Mouse (Mus musculus) spleen, adult 2 months (tissue): ENCODE measurements around the gene Eaf2. TPM values are rescaled to one million over a fixed set of nuclear protein-coding genes. Genes with fewer than 3 reads are reported as not detected.

Source experiments
- DNase-seq, 2 experiments: peaks; one replicate each; pipeline versions ENCODE4 v3.0.0 to v3.0.0-alpha.2; 2012 to 2021; ENCODE audit warnings: low spot score in 2 of 2, low read depth in 1 of 2
- H3K27ac ChIP-seq: fragments of 200-500 bp; 2 replicates; pipeline ENCODE4 v1.5.1; 2012; ENCODE audit warnings: low read length, inconsistent platforms; ENCODE audit not compliant: insufficient read depth
- H3K27me3 ChIP-seq: fragments of 200-500 bp; 2 replicates; pipeline ENCODE4 v1.6.1; 2012; ENCODE audit warnings: mild to moderate bottlenecking, moderate library complexity, low read length, inconsistent platforms; ENCODE audit not compliant: control insufficient read depth, insufficient read depth
- H3K36me3 ChIP-seq: fragments of 200-500 bp; 2 replicates; pipeline ENCODE4 v1.6.1; 2012; ENCODE audit warnings: mild to moderate bottlenecking, low read length, inconsistent platforms; ENCODE audit not compliant: control insufficient read depth, insufficient read depth
- H3K4me1 ChIP-seq: fragments of 200-500 bp; 2 replicates; pipeline ENCODE4 v1.6.1; 2011; ENCODE audit warnings: inconsistent platforms; ENCODE audit not compliant: control insufficient read depth, insufficient read depth, insufficient read length
- H3K4me3 ChIP-seq: fragments of 200-500 bp; 2 replicates; pipeline ENCODE4 v1.5.1; 2011; ENCODE audit warnings: mild to moderate bottlenecking, inconsistent platforms; ENCODE audit not compliant: insufficient read depth, insufficient read length; ENCODE audit errors: extremely low read depth
- CTCF ChIP-seq: fragments of 200-500 bp; IDR thresholded peaks from 2 replicates; pipeline ENCODE4 v1.5.1; 2011; ENCODE audit warnings: mild to moderate bottlenecking, inconsistent platforms; ENCODE audit not compliant: insufficient read depth, insufficient read length, insufficient replicate concordance; ENCODE audit errors: extremely low read depth
- POLR2A ChIP-seq: fragments of 200-500 bp; IDR thresholded peaks from 2 replicates; pipeline ENCODE4 v1.6.1; 2011; ENCODE audit warnings: low read depth, low read length, inconsistent platforms
- WGBS: fragments of 180-500 bp; shearing (Covaris S2); methylation state at CpG from one replicate; pipeline ENCODE4 v1.1.7; 2018; 5-methylcytosine and 5-hydroxymethylcytosine counted together
- polyA plus RNA-seq: library from polyadenylated mRNA; depleted of rRNA; stranded (reverse); fragments of >200 nt; gene quantifications from 2 replicates; pipeline ENCODE4 v1.2.3, GENCODE M21; 2012

Gene Eaf2
- polyA plus RNA-seq, 1 experiment, result 1.9 TPM

- 89% methylated on average over 5 of the region's 5 CpGs for WGBS
Observed at GRCm38 (mm10) chr16:36887546-36887945, 12.7 kb upstream of the Eaf2 start.

GRCm38 (mm10) chr16:36885912-36886311 lies 11.1 kb upstream of the Eaf2 start:
- TF ChIP-seq CTCF (no peak), POLR2A (no peak)
- H3K4me1 ChIP-seq, result no peaks in the 10 kb centered on the region
- H3K4me3 ChIP-seq, result no peak overlapping the region
- WGBS, result 96% methylated on average over 11 of the region's 11 CpGs
- no peak for DNase-seq
- H3K27me3 ChIP-seq, result no peaks in the 10 kb centered on the region
- H3K36me3 ChIP-seq, result peaks cover 15% of the 10 kb centered on the region
- H3K27ac ChIP-seq, result no peak overlapping the region

More at GRCm38 (mm10) chr16:36887546-36887945, 12.7 kb upstream of the Eaf2 start:
- H3K27me3 ChIP-seq, result no peaks in the 10 kb centered on the region
- no peak for DNase-seq
- H3K27ac ChIP-seq, result no peak overlapping the region
- peaks cover 21% of the 10 kb centered on the region for H3K36me3 ChIP-seq
- TF ChIP-seq CTCF (no peak), POLR2A (no peak)
- H3K4me1 ChIP-seq, result no peaks in the 10 kb centered on the region
- H3K4me3 ChIP-seq, result no peak overlapping the region

GRCm38 (mm10) chr16:36884881-36885280 lies 10.1 kb upstream of the Eaf2 start:
- no peak overlapping the region for H3K4me3 ChIP-seq
- H3K36me3 ChIP-seq, result peaks cover 13% of the 10 kb centered on the region
- DNase-seq, result peak; percentile 12 to 27
- no peaks in the 10 kb centered on the region for H3K27me3 ChIP-seq
- H3K4me1 ChIP-seq, result no peaks in the 10 kb centered on the region
- TF ChIP-seq POLR2A (no peak), CTCF (no peak)
- 82% methylated on average over 4 of the region's 4 CpGs for WGBS
- no peak overlapping the region for H3K27ac ChIP-seq

- DNase-seq, result no peak
- Histone ChIP-seq H3K4me3 (no peak overlapping the region), H3K4me1 (no peaks in the 10 kb centered on the region), H3K27ac (no peak overlapping the region), H3K27me3 (no peaks in the 10 kb centered on the region), H3K36me3 (peaks cover 9% of the 10 kb centered on the region)
- TF ChIP-seq CTCF, result no peak
- 89% methylated on average over 5 of the region's 5 CpGs for WGBS
Observed at GRCm38 (mm10) chr16:36882737-36883343, 8.0 kb upstream of the Eaf2 start.

- H3K27ac ChIP-seq, result no peak overlapping the region
- TF ChIP-seq POLR2A (no peak), CTCF (no peak)
- no peak overlapping the region for H3K4me3 ChIP-seq
- H3K27me3 ChIP-seq, result no peaks in the 10 kb centered on the region
- 70% methylated on average over 5 of the region's 5 CpGs for WGBS
- no peaks in the 10 kb centered on the region for H3K36me3 ChIP-seq
- peak; percentile 19 to 30 for DNase-seq
- H3K4me1 ChIP-seq, result peaks cover 5% of the 10 kb centered on the region; the same call in 1 of the 2 replicates
Observed at GRCm38 (mm10) chr16:36877316-36877715, 2.5 kb upstream of the Eaf2 start.

- 2% methylated on average over 46 of the region's 48 CpGs for WGBS
- peaks cover 5% of the 10 kb centered on the region; the same call in 1 of the 2 replicates for H3K4me1 ChIP-seq
- H3K36me3 ChIP-seq, result peaks cover 4% of the 10 kb centered on the region; the same call in 1 of the 2 replicates
- TF ChIP-seq POLR2A (no peak), CTCF (no peak)
- no peak for DNase-seq
- H3K27me3 ChIP-seq, result no peaks in the 10 kb centered on the region
- peak overlapping the region; percentile 68 for H3K4me3 ChIP-seq
- H3K27ac ChIP-seq, result peak overlapping the region; percentile 44; the same call in 1 of the 2 replicates
Observed at GRCm38 (mm10) chr16:36875276-36875851, 561 bp upstream of the Eaf2 start.

GRCm38 (mm10) chr16:36869442-36869841 lies 5.4 kb downstream of the Eaf2 start:
- WGBS, result 99% methylated on average over 2 of the region's 2 CpGs
- Histone ChIP-seq H3K27ac (no peak overlapping the region), H3K4me1 (no peaks in the 10 kb centered on the region; the same call in 1 of the 2 replicates), H3K4me3 (no peak overlapping the region), H3K36me3 (peaks cover 5% of the 10 kb centered on the region; the same call in 1 of the 2 replicates), H3K27me3 (no peaks in the 10 kb centered on the region)
- DNase-seq, result no peak
- TF ChIP-seq POLR2A (no peak), CTCF (no peak)
